Mouse (Mus musculus) kidney, postnatal 0 days (tissue): ENCODE data around the gene Tmco3. TPM values are rescaled to one million over a fixed set of nuclear protein-coding genes. Genes with fewer than 3 reads are reported as not detected.
"Not testable (repeated sequence)": the region's sequence is repeated elsewhere in the genome, so short reads cannot be mapped to it uniquely, and the experiment has no call there.

Experiments used
- ATAC-seq: fragments of 200-750 bp; cut with Nextera tagmentation; replicated peaks from 2 replicates; pipeline ENCODE4 v1.8.0; 2017; ENCODE audit warnings: low read depth, moderate number of reproducible peaks, moderate TSS enrichment, moderate library complexity; ENCODE audit not compliant: low FRiP score
- DNase-seq: peaks from one replicate; pipeline ENCODE4 v3.0.0-alpha.2; 2016; ENCODE audit warnings: low spot score
- H3K27ac ChIP-seq: fragments of 300-500 bp; sonication (generic); 2 replicates; pipeline ENCODE4 v1.5.1; 2014; ENCODE audit warnings: mild to moderate bottlenecking
- H3K27me3 ChIP-seq: fragments of 300-500 bp; sonication (generic); 2 replicates; pipeline ENCODE4 v1.6.1; 2014; ENCODE audit warnings: low read length, mixed read lengths; ENCODE audit not compliant: insufficient read depth
- H3K36me3 ChIP-seq: fragments of 300-500 bp; sonication (generic); 2 replicates; pipeline ENCODE4 v1.6.1; 2014; ENCODE audit warnings: low read length, mixed read lengths; ENCODE audit not compliant: insufficient read depth
- H3K4me1 ChIP-seq: fragments of 300-500 bp; sonication (generic); replicated peaks from 2 replicates; pipeline ENCODE4 v1.6.1; 2014; ENCODE audit warnings: antibody characterized with exemption, low read length, mixed read lengths; ENCODE audit not compliant: insufficient read depth
- H3K4me2 ChIP-seq: fragments of 300-500 bp; sonication (generic); 2 replicates; pipeline ENCODE4 v1.6.1; 2014; ENCODE audit warnings: mild to moderate bottlenecking, low read length, moderate library complexity, mixed read lengths
- H3K4me3 ChIP-seq: fragments of 300-500 bp; sonication (generic); replicated peaks from 2 replicates; pipeline ENCODE4 v1.5.1; 2014; ENCODE audit warnings: low read depth, low read length
- H3K9ac ChIP-seq: fragments of 300-500 bp; sonication (generic); 2 replicates; pipeline ENCODE4 v1.6.1; 2014; ENCODE audit warnings: low read depth, low read length
- H3K9me3 ChIP-seq: fragments of 300-500 bp; sonication (generic); replicated peaks from 2 replicates; pipeline ENCODE4 v1.6.1; 2016; ENCODE audit warnings: low read length, inconsistent platforms, mixed read lengths
- CTCF ChIP-seq: IDR thresholded peaks from 2 replicates; pipeline ENCODE4 v1.5.1; 2016; ENCODE audit warnings: antibody characterized with exemption, low read depth, mild to moderate bottlenecking, moderate library complexity
- WGBS: fragments of 180-500 bp; shearing (Covaris S2); extraction: QIAGEN DNeasy Blood & Tissue Kit; methylation state at CpG from one replicate; pipeline ENCODE4 v1.1.7; 2014; 5-methylcytosine and 5-hydroxymethylcytosine counted together
- polyA plus RNA-seq: library from polyadenylated mRNA; unstranded; fragments of >200 nt; fragmentation: Nextera tagmentation; extraction: Ambion mirVana; gene quantifications from 2 replicates; pipeline ENCODE4 v1.2.1, GENCODE M21; 2015

Gene Tmco3
- polyA plus RNA-seq, 1 experiment from 2014 or later: 31.3 TPM

DNA sequence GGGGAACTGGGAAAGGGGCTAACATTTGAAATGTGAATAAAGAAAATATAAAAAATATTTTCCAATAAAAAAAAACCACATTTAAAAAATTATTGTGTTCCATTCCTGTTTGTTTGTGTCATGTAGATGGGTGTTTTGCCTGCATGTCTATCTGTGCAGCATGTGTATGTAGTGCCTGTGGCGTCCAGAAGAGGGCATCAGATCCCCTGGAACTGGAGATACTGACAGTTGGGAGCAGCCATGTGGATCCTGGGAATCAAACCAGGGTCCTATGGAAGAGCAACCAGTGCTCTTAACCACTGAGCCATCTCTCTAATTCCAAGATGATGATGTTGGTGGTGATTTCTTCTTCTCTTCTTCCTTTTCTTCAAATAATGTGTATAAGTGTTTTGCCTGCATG is 46.7 kb downstream of the Tmco3 start:
- 62% methylated on average over 1 of the region's 1 CpGs for WGBS
- Histone ChIP-seq H3K4me1 (0 out of 2 replicates have a peak, but pooled peaks cover 2% of the 10 kb centered on the region), H3K27me3 (no peaks in the 10 kb centered on the region), H3K27ac (no peak overlapping the region), H3K4me2 (no peak overlapping the region), H3K36me3 (no peaks in the 10 kb centered on the region), H3K9ac (no peak overlapping the region), H3K4me3 (no peak overlapping the region), H3K9me3 (no peaks in the 10 kb centered on the region)
- ATAC-seq (no peak), DNase-seq (no peak)
- peak; percentile 36; the same call in 1 of the 2 replicates for TF ChIP-seq CTCF

DNA sequence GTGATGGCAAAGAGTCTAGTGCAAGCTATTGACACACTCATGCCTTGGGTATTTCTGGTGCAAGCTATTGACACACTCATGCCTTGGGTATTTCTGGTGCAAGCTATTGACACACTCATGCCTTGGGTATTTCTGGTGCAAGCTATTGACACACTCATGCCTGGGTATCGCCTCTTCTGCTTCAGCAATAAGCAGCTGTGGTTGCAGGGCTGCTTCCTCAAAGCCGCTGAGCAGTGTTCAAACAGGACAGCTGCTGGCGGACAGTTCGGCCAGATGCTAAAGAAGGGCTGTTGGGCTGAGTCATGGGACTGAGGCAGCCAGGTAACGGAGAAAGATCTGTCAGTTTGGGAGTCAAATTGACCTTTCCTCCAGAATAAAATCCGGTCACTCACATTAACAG is 49.3 kb downstream of the Tmco3 start:
- H3K27me3 ChIP-seq, H3K36me3 ChIP-seq, ATAC-seq, H3K27ac ChIP-seq, H3K4me3 ChIP-seq, H3K9ac ChIP-seq, DNase-seq, H3K4me2 ChIP-seq, H3K9me3 ChIP-seq, H3K4me1 ChIP-seq: not testable (repeated sequence)
- WGBS: 77% methylated on average over 6 of the region's 6 CpGs

DNA sequence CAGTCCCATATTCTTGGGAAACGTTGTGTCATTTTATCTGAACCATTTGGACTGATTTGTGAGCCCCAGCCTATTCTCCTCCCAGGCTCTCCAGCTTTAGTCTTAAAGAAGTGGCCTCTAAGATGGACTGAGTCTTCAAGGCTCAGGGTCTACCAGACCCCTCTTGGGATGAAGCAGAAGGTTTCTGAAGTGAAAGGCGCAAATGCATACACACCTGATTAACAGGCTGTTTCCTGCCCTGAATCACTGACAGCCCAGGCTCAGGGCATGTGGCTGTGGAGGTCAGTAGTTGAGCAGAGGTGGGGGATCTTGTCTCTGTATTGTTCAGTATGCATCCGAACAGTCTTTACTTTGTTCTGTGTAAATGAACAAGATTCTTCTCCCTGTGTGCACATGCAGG is 49.7 kb downstream of the Tmco3 start:
- WGBS: 72% methylated on average over 3 of the region's 3 CpGs
- peaks cover 9% of the 10 kb centered on the region for H3K4me1 ChIP-seq
- no peak overlapping the region for H3K4me3 ChIP-seq
- no peak overlapping the region for H3K27ac ChIP-seq
- no peak overlapping the region for H3K4me2 ChIP-seq
- DNase-seq (no peak), ATAC-seq (no peak)
- H3K36me3 ChIP-seq: no peaks in the 10 kb centered on the region
- H3K9ac ChIP-seq: no peak overlapping the region
- H3K27me3 ChIP-seq: no peaks in the 10 kb centered on the region
- no peak for TF ChIP-seq CTCF
- no peaks in the 10 kb centered on the region for H3K9me3 ChIP-seq

DNA sequence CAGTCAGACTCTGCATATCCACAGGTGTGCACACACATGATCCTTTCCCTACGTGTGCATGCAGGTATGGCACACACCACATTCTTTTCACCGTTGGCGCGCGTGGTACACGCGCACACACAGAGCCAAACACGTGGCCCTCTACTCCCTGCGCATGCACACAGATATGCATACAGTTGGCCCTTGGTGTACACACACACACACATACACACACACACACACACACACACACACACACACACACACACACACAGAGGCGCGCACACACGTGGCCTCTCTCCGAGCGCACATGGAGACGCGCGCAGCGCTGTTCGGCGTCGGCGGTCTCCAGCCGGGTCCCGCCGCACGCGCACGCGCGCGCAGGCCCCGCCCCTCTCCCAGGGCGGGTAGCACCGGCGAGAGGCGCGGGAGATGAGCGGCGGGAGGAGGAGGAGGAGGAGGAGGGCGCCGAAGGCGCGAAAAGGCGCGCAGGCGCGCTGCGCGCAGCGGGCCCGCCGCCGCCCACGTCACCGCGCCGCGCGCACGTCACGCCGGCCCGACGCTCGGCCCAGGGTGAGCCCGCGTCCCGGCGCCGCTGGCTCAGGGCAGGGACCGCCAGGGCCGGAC is 50.4 kb downstream of the Tmco3 start, which contains the start of gene Tfdp1:
Tfdp1 (plus strand) TSS at position 497 of the 606 bp plus-strand sequence.
- Histone ChIP-seq H3K9ac (peak within 1 kb of the TSS; percentile 93), H3K27ac (peak within 1 kb of the TSS; percentile 60), H3K36me3 (0 out of 2 replicates have a peak, but pooled peaks cover 6% of the 10 kb centered on the region), H3K27me3 (no peaks in the 10 kb centered on the region), H3K9me3 (no peaks in the 10 kb centered on the region), H3K4me1 (peaks cover 9% of the 10 kb centered on the region), H3K4me3 (peak within 1 kb of the TSS; percentile 85), H3K4me2 (peak within 1 kb of the TSS; percentile 93)
- DNase-seq (peak; percentile 90), ATAC-seq (peak; percentile 92)
- no peak for TF ChIP-seq CTCF
- 2% methylated on average over 24 of the region's 72 CpGs for WGBS

DNA sequence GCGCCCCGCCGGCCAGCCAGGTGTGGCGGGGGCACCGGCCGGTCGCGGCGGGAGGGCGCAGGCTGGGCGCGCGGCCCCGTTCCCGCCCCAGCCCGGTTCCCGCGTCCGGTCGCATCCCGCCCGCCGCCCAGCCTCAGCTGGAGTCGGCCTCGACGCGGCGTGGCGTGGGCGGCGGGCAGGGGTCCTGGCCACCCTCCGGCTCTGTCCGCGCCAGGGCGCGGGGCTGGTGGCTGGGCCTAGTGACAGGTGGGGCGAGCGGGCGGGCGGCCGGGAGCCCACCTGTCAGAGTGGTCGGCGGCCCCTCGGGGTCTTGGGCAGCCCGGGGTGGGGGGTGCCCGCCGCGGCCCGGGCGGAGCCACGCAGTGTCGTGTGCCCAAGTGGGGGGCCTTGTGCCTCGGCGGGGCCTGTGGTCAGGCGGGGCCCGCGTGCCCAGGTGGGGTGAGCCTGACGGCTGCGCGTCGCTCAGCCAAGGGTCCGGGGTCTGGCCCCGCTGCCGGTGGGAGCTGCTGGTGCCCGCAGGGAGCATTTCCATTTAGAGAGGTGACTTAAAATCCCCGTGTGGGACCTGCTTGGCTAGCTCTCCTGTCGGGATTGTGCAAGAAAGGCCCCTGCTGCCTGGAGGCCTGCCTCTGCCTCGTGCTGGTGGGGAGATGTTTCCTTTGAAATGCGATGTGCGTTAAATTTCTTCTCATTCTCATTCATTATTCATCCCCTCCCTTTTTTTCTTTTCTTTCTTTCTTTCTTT is 51.1 kb downstream of the Tmco3 start:
- peak; percentile 68 for ATAC-seq
- peak; percentile 49 for DNase-seq
- H3K4me1 ChIP-seq: peaks cover 9% of the 10 kb centered on the region
- H3K4me2 ChIP-seq: peak overlapping the region; percentile 93
- H3K36me3 ChIP-seq: peaks cover 11% of the 10 kb centered on the region; the same call in 1 of the 2 replicates
- H3K9me3 ChIP-seq: no peaks in the 10 kb centered on the region
- peak overlapping the region; percentile 93 for H3K9ac ChIP-seq
- H3K27me3 ChIP-seq: no peaks in the 10 kb centered on the region
- H3K4me3 ChIP-seq: peak overlapping the region; percentile 85
- under 1% methylated on average over 60 of the region's 70 CpGs for WGBS
- peak overlapping the region; percentile 60 for H3K27ac ChIP-seq
- TF ChIP-seq CTCF: no peak

DNA sequence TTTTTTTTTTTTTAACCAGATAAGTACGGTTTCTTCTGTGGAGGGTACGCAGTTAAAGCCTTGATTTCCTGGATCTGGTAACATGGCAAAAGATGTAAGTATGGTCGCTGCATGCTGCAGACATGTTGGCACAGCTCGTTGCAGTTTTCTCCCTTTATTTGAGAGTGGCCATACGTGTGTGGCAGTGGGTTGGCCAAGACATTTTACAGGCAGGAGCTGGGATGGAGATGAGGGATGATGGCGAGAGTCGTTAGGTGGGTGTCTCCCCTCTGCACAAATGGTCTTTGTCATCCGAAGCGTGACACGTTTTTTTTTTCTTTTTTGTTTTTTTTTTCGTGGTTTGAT is 51.6 kb downstream of the Tmco3 start:
- H3K27ac ChIP-seq: no peak overlapping the region
- H3K9me3 ChIP-seq: no peaks in the 10 kb centered on the region
- H3K4me2 ChIP-seq: peak overlapping the region; percentile 93
- ATAC-seq: no peak
- H3K4me3 ChIP-seq: peak overlapping the region; percentile 85
- peaks cover 9% of the 10 kb centered on the region for H3K4me1 ChIP-seq
- 4% methylated on average over 11 of the region's 11 CpGs for WGBS
- peaks cover 11% of the 10 kb centered on the region; the same call in 1 of the 2 replicates for H3K36me3 ChIP-seq
- no peak for TF ChIP-seq CTCF
- DNase-seq: no peak
- H3K9ac ChIP-seq: peak overlapping the region; percentile 93
- H3K27me3 ChIP-seq: no peaks in the 10 kb centered on the region
